Mouse (Mus musculus): ENCODE measurements around the gene Sass6. TPM values are rescaled to one million over a fixed set of nuclear protein-coding genes. Genes with fewer than 3 reads are reported as not detected.
"Not testable (repeated sequence)": the region's sequence is repeated elsewhere in the genome, so short reads cannot be mapped to it uniquely, and the experiment has no call there.

The Sass6 gene
- total RNA-seq, 2 experiments from 2014 or later: 2.9 to 3.1 TPM

GRCm38 (mm10) chr3:116620636-116621370 lies 26.0 kb downstream of the Sass6 start:
- intact Hi-C loops (cut with DNase I): no loop called here
- DNase-seq: no peak

DNA sequence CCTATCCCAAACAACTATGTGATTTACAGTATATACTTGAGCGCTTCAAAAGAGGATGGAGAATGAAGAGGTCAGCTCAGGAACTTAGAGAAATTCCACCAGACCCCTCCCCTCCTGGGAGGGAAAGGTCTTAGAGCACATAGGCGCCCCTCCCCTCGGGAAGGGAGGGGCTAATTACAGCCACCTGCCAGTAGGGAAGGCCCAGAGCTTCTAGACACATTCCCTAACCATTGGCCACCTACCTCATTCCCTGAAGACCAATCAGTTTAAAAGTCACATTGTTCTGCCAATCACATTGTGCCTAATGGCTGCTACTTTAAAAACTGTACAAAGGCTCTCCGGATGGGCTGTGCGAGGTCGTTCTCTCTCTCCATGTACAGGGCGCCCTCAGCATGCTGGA lies 27.9 kb downstream of the Sass6 start:
- DNase-seq: no peak
- intact Hi-C loops (cut with DNase I): no loop called here

GRCm38 (mm10) chr3:116631459-116631858 lies 36.7 kb downstream of the Sass6 start:
- no peak for DNase-seq
- intact Hi-C loops (cut with DNase I): no loop called here

GRCm38 (mm10) chr3:116632971-116633370 lies 38.2 kb downstream of the Sass6 start:
- DNase-seq: no peak
- intact Hi-C loops (cut with DNase I): no loop called here

- intact Hi-C loops (cut with DNase I): no loop called here
Observed at GRCm38 (mm10) chr3:116634091-116634490, 39.3 kb downstream of the Sass6 start.

GRCm38 (mm10) chr3:116634853-116635252 lies 40.1 kb downstream of the Sass6 start:
- intact Hi-C loops (cut with DNase I): no loop called here
- DNase-seq: no peak

More at GRCm38 (mm10) chr3:116634091-116634490, 39.3 kb downstream of the Sass6 start:
- DNase-seq: no peak

- no peak for DNase-seq
- intact Hi-C loops (cut with DNase I): no loop called here
Observed at GRCm38 (mm10) chr3:116635799-116636198, 41.0 kb downstream of the Sass6 start.

GRCm38 (mm10) chr3:116637693-116638476 lies 43.1 kb downstream of the Sass6 start:
- DNase-seq: no peak
- intact Hi-C loops (cut with DNase I): no loop called here

GRCm38 (mm10) chr3:116638572-116638971 lies 43.8 kb downstream of the Sass6 start:
- DNase-seq: no peak
- intact Hi-C loops (cut with DNase I): no loop called here

DNA sequence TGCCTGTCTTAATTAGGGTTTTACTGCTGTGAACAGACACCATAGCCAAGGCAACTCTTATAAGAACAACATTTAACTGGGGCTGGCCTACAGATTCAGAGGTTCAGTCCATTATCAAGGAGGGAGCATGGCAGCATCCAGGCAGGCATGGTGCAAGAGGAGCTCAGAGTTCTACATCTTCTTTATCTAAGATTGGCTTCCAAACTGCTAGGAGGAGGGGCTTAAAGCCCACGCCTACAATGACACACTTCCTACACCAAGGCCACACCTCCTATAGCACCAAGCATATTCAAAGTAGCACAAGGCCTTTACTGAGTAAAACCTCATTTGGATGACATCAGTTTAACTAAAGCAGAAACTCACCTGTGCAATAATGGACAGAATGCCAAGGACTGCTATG lies 45.2 kb downstream of the Sass6 start:
- intact Hi-C loops (cut with DNase I): no loop called here

DNA sequence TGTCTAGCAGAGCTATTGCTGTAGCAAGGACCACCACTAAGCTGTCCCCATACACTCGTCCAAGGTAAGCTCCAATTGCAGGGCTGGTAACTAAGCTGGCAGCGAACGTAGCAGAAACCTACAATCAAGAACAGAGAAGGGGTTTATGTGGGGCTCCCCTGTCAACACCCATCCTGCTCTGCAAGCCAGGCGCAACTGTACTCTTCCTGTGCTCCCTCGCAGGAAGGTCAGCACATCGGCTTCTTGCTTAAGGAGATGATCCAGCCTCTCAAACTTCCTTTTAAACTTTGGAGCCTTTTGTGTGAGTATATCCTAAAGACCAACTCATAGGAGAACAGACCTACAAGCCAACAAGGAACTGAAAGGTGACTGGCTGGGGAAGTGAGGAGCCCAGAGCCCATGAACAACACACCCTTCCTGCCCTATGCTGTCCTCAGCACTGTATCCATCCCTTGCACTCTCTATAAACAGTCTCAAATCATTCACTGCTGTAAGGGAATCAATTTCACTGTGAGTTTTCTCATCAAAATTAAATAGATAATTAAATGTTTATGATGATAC lies 47.1 kb downstream of the Sass6 start:
- intact Hi-C loops (cut with DNase I): no loop called here

More for the DNA sequence above, 45.2 kb downstream of the Sass6 start:
- DNase-seq: no peak

DNA sequence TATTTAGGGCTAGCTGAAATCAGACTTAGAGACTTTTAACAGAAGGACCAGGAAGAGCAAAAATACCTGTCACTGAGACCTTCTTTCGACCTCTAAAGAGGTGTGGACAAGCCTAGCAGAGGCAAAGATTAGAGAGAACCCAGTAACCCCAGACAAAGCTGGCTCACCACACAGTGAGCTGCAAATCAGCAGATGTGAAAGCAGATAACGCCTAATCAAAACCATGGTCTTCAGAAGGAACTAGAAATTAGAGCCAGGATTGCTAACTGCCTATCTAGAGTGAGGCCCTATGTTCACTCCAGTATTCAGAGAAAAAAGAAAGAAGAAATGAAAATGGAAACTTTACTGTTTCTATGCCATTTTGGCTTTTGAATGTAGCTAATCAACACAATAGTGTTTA lies 47.6 kb downstream of the Sass6 start:
- intact Hi-C loops (cut with DNase I): no loop called here
- no peak for DNase-seq

More for the DNA sequence above, 47.1 kb downstream of the Sass6 start:
- no peak for DNase-seq

DNA sequence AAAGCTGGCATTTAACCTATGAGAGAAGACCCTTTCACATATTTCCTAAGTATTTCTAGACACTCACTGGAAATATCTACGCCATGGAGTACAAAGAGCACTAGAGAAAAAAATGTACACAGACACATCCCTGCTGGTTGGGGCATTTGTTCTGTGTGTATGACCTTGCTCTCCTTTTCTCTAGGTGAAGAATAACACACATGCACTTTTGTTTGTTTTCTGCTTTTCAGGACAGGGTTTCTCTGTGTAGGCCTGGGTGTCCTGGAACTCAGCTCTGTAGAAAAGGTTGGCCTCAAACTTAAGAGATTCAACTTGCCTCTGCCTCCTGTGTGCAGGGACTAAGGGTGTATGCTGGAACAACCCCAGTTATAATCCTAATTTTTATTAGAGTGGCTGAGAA lies 51.6 kb downstream of the Sass6 start:
- DNase-seq: no peak
- intact Hi-C loops (cut with DNase I): no loop called here

DNA sequence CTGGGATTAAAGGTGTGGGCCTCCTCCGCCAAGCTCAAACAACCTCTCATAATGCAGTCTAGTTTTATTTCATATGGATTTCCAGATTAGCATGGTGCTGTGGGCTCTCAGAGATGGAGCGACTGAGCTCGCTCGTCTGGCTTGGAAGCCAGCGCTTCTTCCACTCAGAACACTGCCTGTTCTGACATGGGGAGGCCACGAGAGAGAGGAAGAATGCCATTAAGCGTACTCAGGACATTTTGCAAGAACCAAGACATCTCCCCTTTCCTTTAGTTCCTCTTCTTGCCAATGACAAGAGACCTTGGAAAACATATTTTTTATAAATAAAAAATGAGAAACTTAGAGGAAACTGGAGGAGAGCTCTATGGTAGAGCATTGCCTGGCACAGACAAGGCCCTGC lies 54.0 kb downstream of the Sass6 start:
- intact Hi-C loops (cut with DNase I): no loop called here
- DNase-seq: no peak

DNA sequence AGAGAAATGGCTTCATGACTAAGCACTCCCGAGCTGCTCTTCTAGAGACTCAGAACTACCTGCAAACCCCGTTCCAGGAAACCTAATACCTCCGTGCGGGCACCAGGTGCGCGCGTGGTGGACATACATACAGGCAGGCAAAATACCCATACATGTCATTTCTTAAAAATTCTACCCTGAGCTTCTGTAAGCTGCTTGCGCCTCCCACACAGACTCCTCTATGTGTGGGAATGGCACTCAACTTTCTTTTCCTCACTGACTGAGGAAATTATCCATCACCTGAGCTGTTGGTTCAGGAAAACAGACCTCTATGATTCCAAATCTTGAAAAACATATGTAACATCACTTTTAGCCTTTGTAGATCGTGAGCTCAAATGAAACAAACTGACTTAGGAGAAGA lies 55.9 kb downstream of the Sass6 start:
- no peak for DNase-seq
- intact Hi-C loops (cut with DNase I): no loop called here

- intact Hi-C loops (cut with DNase I): no loop called here
Observed at GRCm38 (mm10) chr3:116652033-116652446, 57.3 kb downstream of the Sass6 start.

DNA sequence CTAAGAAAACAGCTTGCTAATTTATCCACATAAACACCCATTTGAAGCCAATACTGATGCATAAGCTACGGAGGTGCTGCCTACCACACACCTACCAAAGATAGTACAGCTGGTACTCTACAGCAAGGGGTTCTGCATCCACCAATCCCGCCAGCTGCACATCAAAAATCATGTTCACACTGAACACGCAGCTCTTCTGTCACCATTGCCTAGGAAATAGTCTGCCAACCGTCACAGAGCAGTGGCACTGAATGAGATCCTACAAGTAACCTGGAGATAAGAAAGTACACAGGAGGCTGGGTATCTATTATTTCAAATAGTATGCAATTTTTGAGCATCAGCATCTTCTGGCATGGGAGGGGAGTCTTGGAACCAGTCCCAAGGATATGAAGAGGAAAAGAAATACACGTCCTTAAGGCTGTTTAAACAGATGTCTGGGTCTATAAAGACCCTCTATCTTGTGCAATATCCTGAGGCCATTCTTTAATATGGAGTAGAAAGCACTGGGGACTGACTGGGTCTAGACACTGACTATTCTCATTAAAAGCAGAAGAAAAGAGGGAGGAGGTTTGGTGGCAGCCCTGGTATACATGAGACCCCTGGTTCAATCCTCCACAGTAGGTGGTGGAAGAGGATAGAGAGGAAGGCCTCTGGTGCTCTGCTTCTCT lies 58.6 kb downstream of the Sass6 start:
- no peak for DNase-seq
- intact Hi-C loops (cut with DNase I): no loop called here

More at GRCm38 (mm10) chr3:116652033-116652446, 57.3 kb downstream of the Sass6 start:
- DNase-seq: no peak

DNA sequence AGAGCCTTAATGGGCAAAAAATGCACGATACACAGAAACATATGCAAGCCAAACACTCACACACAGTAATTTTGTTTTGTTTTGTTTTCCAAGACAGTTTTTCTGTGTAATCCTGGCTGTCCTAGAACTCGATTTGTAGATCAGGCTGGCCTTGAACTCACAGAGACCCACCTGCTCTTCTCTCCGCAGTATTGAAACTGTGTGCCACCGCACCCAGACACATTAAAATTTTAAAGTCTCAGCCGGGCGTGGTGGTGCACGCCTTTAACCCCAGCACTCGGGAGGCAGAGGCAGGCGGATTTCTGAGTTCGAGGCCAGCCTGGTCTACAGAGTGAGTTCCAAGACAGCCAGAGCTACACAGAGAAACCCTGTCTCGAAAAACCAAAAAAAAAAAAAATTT lies 59.3 kb downstream of the Sass6 start:
- DNase-seq; intact Hi-C loops (cut with DNase I): not testable (repeated sequence)

- DNase-seq: no peak
- intact Hi-C loops (cut with DNase I): no loop called here
Observed at GRCm38 (mm10) chr3:116656184-116656965, 61.6 kb downstream of the Sass6 start.

DNA sequence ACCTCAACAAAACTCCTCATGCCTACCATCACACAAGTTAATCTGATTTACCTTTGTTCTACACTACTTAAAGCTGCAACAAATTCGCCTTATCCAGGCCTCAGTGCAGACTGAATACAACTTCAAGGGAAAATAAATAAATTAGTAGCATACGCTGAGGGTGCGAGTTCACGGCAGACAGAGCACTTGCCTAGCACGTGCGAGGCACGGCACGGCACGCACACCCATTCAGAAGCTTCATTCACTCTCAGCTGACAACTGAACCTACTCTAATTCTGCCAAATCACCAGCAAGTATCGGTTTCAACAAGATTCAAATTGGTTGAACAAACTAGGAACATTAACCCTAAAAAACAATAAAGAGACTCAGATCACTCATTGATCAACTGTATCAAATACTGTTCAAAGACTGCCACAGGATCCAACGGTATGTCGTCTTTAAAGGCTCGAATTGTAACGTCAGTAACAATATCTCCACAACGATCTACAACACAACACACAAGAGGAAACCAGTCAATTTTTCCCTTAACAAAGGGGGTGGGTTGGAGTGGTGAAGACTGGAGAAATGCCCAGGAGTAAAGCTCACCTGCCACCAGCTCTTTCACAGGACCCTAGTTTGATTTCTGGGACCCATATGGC lies 64.3 kb downstream of the Sass6 start:
- intact Hi-C loops (cut with DNase I): no loop called here
- DNase-seq: no peak

Measured in heart, postnatal 14 days (tissue).